Mouse (Mus musculus) cerebellum, adult (tissue): ENCODE measurements around the gene Lat.

Experiments used
- ATAC-seq: cut with Nextera tagmentation; 2 replicates; pipeline ENCODE4 v1.9.2; 2017; ENCODE audit warnings: mild to moderate bottlenecking, moderate library complexity, mixed read lengths; ENCODE audit not compliant: insufficient number of reproducible peaks, low FRiP score, low TSS enrichment

Gene Lat

DNA sequence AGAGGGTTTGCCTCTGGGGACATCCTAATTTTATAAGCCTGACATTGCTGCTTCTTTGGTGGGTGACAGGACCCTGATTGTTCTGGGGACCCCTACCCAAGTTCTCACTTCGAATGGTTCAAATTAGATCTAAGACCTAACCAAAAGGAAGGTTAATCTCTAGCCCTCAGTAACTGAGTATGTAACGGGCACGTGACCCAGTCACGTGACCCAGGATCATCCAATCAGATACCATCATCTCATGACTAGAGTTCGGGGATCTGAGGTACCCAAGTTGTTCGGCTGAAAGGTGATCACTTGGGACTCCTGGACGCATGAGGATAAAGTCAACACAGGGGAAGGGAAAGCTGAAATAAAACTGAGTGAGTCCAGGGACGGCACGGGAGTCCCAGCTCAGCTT is 3.6 kb upstream of the Lat start:
- no peak for ATAC-seq

- ATAC-seq: no peak
Measured at GRCm38 (mm10) chr7:126368367-126368766, 1.0 kb downstream of the Lat start.

DNA sequence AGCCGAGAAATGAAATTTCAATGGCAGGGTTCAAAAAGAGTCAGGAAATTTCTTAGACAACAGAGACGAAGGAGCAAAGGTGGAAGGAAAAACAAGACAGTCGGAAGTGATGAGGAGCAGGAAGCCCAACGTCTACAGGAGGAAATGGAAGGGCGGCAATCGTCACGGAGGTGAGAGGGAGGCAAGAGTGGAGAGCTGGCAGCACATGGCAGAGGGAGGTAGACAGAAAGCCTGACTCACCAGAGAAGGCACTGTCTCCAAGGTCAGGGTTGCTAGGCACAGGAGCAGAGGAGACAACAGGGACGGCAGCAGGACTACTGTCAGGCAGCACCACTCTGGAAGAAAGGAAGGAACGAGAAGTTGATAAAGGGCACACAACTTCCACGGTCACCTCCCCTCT is 1.7 kb downstream of the Lat start:
- no peak for ATAC-seq

- no peak for ATAC-seq
Measured at GRCm38 (mm10) chr7:126363038-126363437, 6.3 kb downstream of the Lat start.

- no peak for ATAC-seq
Measured at GRCm38 (mm10) chr7:126359049-126359448, 10.3 kb downstream of the Lat start.

DNA sequence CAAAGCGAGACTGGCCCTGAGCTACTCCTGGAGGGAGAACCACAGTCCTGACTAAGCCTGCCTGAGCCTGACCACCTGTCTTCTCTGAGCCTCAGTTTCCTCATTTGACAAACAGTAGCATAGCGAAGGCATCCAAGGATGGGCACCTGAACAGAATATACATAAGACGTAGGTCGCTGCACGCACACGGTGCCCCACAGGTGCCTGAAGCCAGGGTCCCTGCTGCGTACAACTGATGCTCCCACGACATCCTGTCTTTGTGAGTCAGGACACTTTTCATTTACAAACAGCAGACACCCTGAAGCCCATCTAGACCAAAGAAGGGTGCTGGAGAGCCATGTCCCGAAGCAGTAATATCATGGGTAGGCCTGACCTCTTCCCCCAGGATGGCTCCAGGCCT is 11.0 kb downstream of the Lat start:
- ATAC-seq: no peak

- ATAC-seq: no peak
Measured at GRCm38 (mm10) chr7:126357838-126358237, 11.5 kb downstream of the Lat start.

DNA sequence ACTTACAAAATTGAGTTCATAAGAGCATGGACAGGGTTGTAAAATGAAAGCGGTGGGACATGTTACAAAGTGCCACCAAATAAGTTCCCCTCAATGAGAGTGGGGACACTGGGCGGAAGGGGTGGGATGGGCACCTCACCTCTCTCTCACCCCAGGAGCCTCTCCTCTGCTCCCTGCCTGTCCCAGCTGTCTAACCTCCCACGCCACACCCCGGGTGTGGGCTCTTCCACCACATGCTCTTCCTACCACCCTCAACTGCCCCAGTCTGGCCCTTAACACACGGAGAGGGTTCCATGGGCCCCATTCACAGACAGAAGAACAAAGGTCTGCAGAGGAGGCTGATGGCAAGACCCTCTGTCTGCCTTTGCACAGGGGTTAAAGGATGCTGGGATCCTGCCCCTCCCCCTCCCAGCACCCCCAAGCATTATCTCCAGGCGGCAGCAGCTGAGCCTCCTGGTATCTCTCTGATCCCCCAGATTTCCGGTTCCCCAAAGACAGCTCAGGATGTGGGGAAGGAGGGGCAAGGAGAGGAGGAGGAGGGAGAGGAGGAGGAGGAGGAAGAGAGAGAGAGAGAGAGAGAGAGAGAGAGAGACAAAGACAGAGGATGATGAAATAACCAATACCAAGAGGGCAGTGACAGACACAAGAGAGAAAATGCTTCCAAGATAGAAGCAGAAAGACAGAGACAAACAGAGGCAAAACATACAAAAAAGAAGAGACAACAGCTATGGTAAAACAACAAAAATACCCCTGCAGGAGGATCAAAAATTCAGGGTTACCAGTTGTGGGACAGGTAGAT is 12.4 kb downstream of the Lat start:
- ATAC-seq: no peak

DNA sequence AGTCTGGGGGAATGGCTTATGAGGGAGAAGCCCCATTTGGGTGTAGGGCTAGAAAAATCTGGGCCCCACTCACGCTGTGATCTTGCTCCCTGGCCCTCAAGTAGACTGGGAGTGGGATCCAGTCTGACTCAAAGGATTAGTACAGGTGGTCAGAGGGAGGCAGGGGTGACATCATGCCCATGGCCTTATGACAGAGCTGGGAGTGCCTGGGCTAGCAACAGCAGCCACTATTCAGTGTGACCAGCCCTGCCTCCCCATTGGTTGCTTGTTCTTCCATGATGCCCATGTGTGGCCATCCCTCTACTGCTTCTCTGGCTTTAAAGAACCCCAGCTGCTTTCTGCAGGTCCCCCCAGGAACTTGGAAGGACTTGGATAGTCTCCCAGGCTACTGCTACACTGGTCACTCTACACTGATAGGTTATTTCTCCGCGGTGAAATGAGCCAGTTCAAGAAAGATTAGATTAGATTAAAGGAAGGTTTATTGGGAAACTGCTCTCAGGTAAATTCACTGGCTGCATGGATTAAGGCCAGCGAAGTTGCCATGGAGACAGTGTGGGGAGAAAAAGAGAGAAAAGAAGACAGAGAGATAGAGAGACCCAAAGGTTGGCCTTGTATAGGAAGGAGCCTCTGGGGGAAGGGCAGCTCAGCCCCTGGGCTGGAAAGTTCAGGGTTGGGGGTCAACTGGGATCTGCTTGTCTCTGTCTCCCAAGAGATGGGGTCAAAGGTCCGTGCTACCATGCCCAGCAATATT is 13.3 kb downstream of the Lat start:
- no peak for ATAC-seq

- no peak for ATAC-seq
Measured at GRCm38 (mm10) chr7:126354738-126355614, 14.4 kb downstream of the Lat start.

DNA sequence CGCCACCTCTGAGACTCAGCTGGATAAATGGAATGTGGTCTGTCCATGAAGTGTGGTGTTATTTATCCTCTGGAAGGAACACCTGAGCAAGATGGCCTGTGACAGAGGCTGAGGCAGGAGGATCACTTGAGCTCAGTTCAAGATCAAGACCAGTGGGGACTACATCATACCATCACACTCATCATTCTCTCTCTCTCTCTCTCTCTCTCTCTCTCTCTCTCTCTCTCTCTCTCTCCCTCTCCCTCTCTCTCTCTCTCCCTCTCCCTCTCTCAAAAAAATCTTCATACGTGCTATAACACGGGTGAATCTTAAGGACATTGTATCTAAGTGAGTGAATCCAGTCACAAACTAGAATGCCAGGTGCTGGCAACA is 15.4 kb downstream of the Lat start:
- no peak for ATAC-seq

GRCm38 (mm10) chr7:126353251-126353993 is 15.9 kb downstream of the Lat start:
- no peak for ATAC-seq

GRCm38 (mm10) chr7:126351419-126351951 is 17.9 kb downstream of the Lat start:
- ATAC-seq: no peak

- ATAC-seq: no peak
Measured at GRCm38 (mm10) chr7:126350748-126351418, 18.5 kb downstream of the Lat start.

GRCm38 (mm10) chr7:126348293-126348692 is 21.1 kb downstream of the Lat start:
- no peak for ATAC-seq

- ATAC-seq: no peak
Measured at GRCm38 (mm10) chr7:126347098-126347497, 22.3 kb downstream of the Lat start.

DNA sequence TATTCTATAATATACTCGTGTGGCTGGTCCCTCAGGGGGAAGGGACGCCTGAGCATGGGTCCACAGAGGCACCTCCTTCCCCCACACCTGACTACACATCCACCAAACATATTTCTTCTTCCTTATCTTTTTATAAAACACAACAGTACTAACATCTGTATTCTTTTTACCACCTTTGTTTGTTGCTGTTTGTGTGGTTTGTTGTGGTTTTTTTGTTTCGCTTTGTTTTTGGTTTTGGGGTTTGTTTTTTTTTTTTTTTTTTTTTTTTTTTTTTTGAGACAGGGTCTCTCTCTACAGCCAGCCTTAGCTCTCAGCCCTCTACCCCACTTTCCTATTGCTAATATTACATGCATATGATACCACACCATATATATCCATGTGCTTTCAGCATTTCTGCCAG is 23.4 kb downstream of the Lat start:
- ATAC-seq: no peak

DNA sequence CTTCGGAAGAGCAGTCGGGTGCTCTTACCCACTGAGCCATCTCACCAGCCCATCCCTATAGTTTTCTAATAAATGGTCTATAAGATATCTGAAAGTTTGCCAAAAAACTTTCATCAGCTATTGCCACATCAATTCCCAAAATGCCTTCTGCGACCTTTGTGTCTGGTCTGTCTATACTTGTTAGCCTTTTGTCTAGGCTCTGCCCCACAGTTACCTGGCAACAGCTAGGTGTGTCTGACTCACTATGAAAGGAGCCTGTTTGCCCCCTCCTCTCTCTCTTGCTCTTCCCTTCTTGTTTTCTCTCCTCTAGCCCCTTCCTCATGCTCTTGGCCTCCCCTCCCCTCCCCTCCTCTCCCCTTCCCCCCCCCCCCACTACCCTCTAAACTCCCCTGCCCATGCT is 23.8 kb downstream of the Lat start:
- ATAC-seq: no peak

GRCm38 (mm10) chr7:126340896-126341295 is 28.5 kb downstream of the Lat start:
- no peak for ATAC-seq
